11 mouse cellular contexts compared by ENCODE assay signal in the genomic region with DNA sequence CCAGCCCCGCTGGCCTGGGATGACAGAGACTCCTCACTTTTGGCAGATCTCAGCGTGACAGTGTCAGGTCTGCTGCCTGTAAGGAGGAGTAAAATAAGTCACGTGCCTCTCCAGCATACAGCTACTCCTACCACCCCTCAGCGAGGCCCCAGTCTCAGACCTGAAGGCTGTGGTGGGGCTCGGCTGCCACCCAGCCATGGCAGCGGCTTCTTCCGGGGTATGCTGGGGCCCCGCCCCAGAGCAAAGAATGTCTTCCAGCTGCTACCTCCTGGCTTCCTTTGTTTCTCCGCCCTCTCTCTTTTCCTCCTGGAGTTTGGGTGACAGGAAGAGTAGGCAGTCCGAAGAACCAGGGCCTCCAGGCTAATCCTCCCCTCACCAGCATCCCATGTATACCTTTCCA. TPM values are rescaled to one million over a fixed set of nuclear protein-coding genes. Genes with fewer than 3 reads are reported as not detected.
A peak's percentile ranks its signal among the peaks of the same experiment; 100 is the strongest.
DNase-seq lines count a peak whose midpoint lies in the region; ATAC-seq and TF ChIP-seq lines count a peak whose summit lies in the region.
"Had no signal": no experiment of that assay in that cellular context is flagged by ENCODE, and none has a peak within 500 bp of the region (broad histone marks: within the 10 kb centered on the region; RNA-seq: fewer than 3 reads in every experiment).

No protein-coding gene starts in this region.

- TF ChIP-seq CTCF in left cerebral cortex, adult 2 months (IDR thresholded peaks at IDR 0.05): no peak

- intact Hi-C loops in left cerebral cortex, adult 2 months (cut with DNase I): no loop called here

- H3K4me3 ChIP-seq in forebrain, embryonic 10.5 days: peak overlapping the region; percentile 10; the same call in 1 of the 2 replicates
- H3K4me3 ChIP-seq in forebrain, embryonic 12.5 days (replicated peaks): no peak overlapping the region
- H3K4me3 ChIP-seq in left cerebral cortex, adult 2 months: no peak overlapping the region
- H3K4me3 ChIP-seq in limb, embryonic 13.5 days: no peak overlapping the region; the same call in 1 of the 2 replicates
- H3K4me3 ChIP-seq in stomach, embryonic 14.5 days (ENCODE audit: low read depth, low read length): no peak overlapping the region
- H3K4me3 ChIP-seq: heart, embryonic 15.5 days had no signal

- H3K9me3 ChIP-seq in forebrain, embryonic 10.5 days: no peaks in the 10 kb centered on the region
- no peaks in the 10 kb centered on the region for H3K9me3 ChIP-seq in forebrain, embryonic 12.5 days
- no peaks in the 10 kb centered on the region for H3K9me3 ChIP-seq in limb, embryonic 13.5 days
- no peaks in the 10 kb centered on the region for H3K9me3 ChIP-seq in stomach, embryonic 14.5 days (ENCODE audit: control insufficient read depth, low read depth, low read length)
- H3K9me3 ChIP-seq: heart, embryonic 15.5 days had no signal

- H3K27ac ChIP-seq in forebrain, embryonic 10.5 days: peak overlapping the region; percentile 44; the same call in 1 of the 2 replicates
- no peak overlapping the region for H3K27ac ChIP-seq in forebrain, embryonic 12.5 days
- H3K27ac ChIP-seq in left cerebral cortex, adult 2 months: 0 out of 2 replicates have a peak overlapping the region, but pooled peaks have one; percentile 15
- no peak overlapping the region for H3K27ac ChIP-seq in limb, embryonic 13.5 days
- H3K27ac ChIP-seq in stomach, embryonic 14.5 days (ENCODE audit: low read length): 0 out of 2 replicates have a peak overlapping the region, but pooled peaks have one; percentile 62
- H3K27ac ChIP-seq: heart, embryonic 15.5 days had no signal

- peaks cover 87% of the 10 kb centered on the region for H3K36me3 ChIP-seq in forebrain, embryonic 10.5 days (replicated peaks)
- H3K36me3 ChIP-seq in forebrain, embryonic 12.5 days (replicated peaks): peaks cover 90% of the 10 kb centered on the region
- H3K36me3 ChIP-seq in limb, embryonic 13.5 days: peaks cover 78% of the 10 kb centered on the region
- H3K36me3 ChIP-seq in stomach, embryonic 14.5 days (ENCODE audit: control insufficient read depth, insufficient read depth, low read length): peaks cover 39% of the 10 kb centered on the region; the same call in 1 of the 2 replicates

- no peak overlapping the region for H3K4me2 ChIP-seq in forebrain, embryonic 12.5 days
- H3K4me2 ChIP-seq in limb, embryonic 13.5 days (replicated peaks): peak overlapping the region; percentile 23
- H3K4me2 ChIP-seq in stomach, embryonic 14.5 days (replicated peaks; ENCODE audit: low read depth, low read length): peak overlapping the region; percentile 10; the same call in 1 of the 2 replicates
- H3K4me2 ChIP-seq: heart, embryonic 15.5 days had no signal

- peaks cover 50% of the 10 kb centered on the region for H3K27me3 ChIP-seq in forebrain, embryonic 10.5 days (ENCODE audit: poor library complexity, severe bottlenecking)
- H3K27me3 ChIP-seq in forebrain, embryonic 12.5 days: no peaks in the 10 kb centered on the region
- H3K27me3 ChIP-seq in limb, embryonic 13.5 days: no peaks in the 10 kb centered on the region
- no peaks in the 10 kb centered on the region for H3K27me3 ChIP-seq in stomach, embryonic 14.5 days (ENCODE audit: control insufficient read depth, insufficient read depth, low read length)
- H3K27me3 ChIP-seq: heart, embryonic 15.5 days had no signal

- no peak; the same call in 1 of the 2 replicates for ATAC-seq in forebrain, embryonic 12.5 days (ENCODE audit: low FRiP score)
- no peak for ATAC-seq in limb, embryonic 13.5 days (ENCODE audit: low FRiP score, low read depth)
- no peak for ATAC-seq in stomach, embryonic 14.5 days (ENCODE audit: insufficient number of reproducible peaks, insufficient read depth, low FRiP score, low read depth)
- ATAC-seq in monocyte, adult 5-6 weeks (replicated peaks; ENCODE audit: insufficient number of reproducible peaks, low FRiP score, low TSS enrichment, poor library complexity, severe bottlenecking): no peak

- H3K9ac ChIP-seq in forebrain, embryonic 12.5 days: no peak overlapping the region
- peak overlapping the region; percentile 43 for H3K9ac ChIP-seq in limb, embryonic 13.5 days
- peak overlapping the region; percentile 11; the same call in 1 of the 2 replicates for H3K9ac ChIP-seq in stomach, embryonic 14.5 days (replicated peaks; ENCODE audit: low read depth, low read length)
- H3K9ac ChIP-seq: heart, embryonic 15.5 days had no signal

- no peak for DNase-seq in forebrain, embryonic 10.5 days (ENCODE audit: extremely low spot score, low spot score)
- DNase-seq in left cerebral cortex, adult 2 months (ENCODE audit: extremely low spot score in 1 of 2, low spot score in 2 of 2): peak in 1 of 2 experiments; percentile 33
- DNase-seq in left cerebral cortex, adult 11 months (ENCODE audit: low spot score): no peak
- no peak for DNase-seq in adrenal gland, postnatal 36 days
- DNase-seq: layer of hippocampus, postnatal 36 days had no signal

- 26% methylated on average over 10 of the region's 10 CpGs for WGBS in forebrain, embryonic 10.5 days
- WGBS in forebrain, embryonic 12.5 days: 31% methylated on average over 10 of the region's 10 CpGs
- WGBS in limb, embryonic 13.5 days: 25% methylated on average over 10 of the region's 10 CpGs
- 19% methylated on average over 10 of the region's 10 CpGs for whole genome bisulfite sequencing in stomach, embryonic 14.5 days

- H3K4me1 ChIP-seq in forebrain, embryonic 10.5 days: peaks cover 21% of the 10 kb centered on the region
- H3K4me1 ChIP-seq in forebrain, embryonic 12.5 days: peaks cover 17% of the 10 kb centered on the region
- H3K4me1 ChIP-seq in limb, embryonic 13.5 days: peaks cover 12% of the 10 kb centered on the region
- peaks cover 11% of the 10 kb centered on the region; the same call in 1 of the 2 replicates for H3K4me1 ChIP-seq in stomach, embryonic 14.5 days (ENCODE audit: control insufficient read depth, insufficient read depth, low read length)

RNA-seq across cellular contexts. Expression of gene Arhgap33, which starts 8.9 kb away (rescaled TPM):
- 29.7 and 31.9 TPM in 2 replicates for polyA plus RNA-seq in forebrain, embryonic 10.5 days (2016; fragmentation: Nextera tagmentation; extraction: Ambion mirVana)
- polyA plus RNA-seq in forebrain, embryonic 12.5 days (2016; fragmentation: Nextera tagmentation; extraction: Ambion mirVana): 89.4 and 98.9 TPM in 2 replicates
- 100 to 1,000 TPM; 182 to 220 TPM for total RNA-seq in left cerebral cortex, adult 2 months (2021)
- polyA plus RNA-seq in limb, embryonic 13.5 days (2015; fragmentation: Nextera tagmentation; extraction: Ambion mirVana): 11.4 and 11.6 TPM in 2 replicates
- polyA plus RNA-seq in stomach, embryonic 14.5 days (2014; fragmentation: Nextera tagmentation; extraction: Ambion mirVana): 13.2 and 13.4 TPM in 2 replicates
- 1 to 10 TPM; 2.5 to 2.9 TPM for total RNA-seq in adrenal gland, postnatal 36 days (2021)
- 0.97 to 1.5 TPM in 2 of 3 replicates, not detected in the other for total RNA-seq in monocyte, adult 5-6 weeks (2017)

RNA-seq across cellular contexts. Expression of gene Hspb6, which starts 26.0 kb away (rescaled TPM):
- 4.3 and 4.6 TPM in 2 replicates for polyA plus RNA-seq in forebrain, embryonic 10.5 days (2016; fragmentation: Nextera tagmentation; extraction: Ambion mirVana)
- 7.9 and 8.4 TPM in 2 replicates for polyA plus RNA-seq in forebrain, embryonic 12.5 days (2016; fragmentation: Nextera tagmentation; extraction: Ambion mirVana)
- total RNA-seq in left cerebral cortex, adult 2 months (2021): 1 to 10 TPM; 4.4 to 5.0 TPM
- 15.4 and 17.5 TPM in 2 replicates for polyA plus RNA-seq in limb, embryonic 13.5 days (2015; fragmentation: Nextera tagmentation; extraction: Ambion mirVana)
- polyA plus RNA-seq in stomach, embryonic 14.5 days (2014; fragmentation: Nextera tagmentation; extraction: Ambion mirVana): 47.3 and 49.0 TPM in 2 replicates
- total RNA-seq in adrenal gland, postnatal 36 days (2021): 10 to 100 TPM; 27.1 to 28.3 TPM
- total RNA-seq in monocyte, adult 5-6 weeks (2017): 0.19 to 2.7 TPM (median 1.5 TPM) in 3 replicates

RNA-seq across cellular contexts. Expression of gene Proser3, which starts 26.1 kb away (rescaled TPM):
- 15.2 and 16.1 TPM in 2 replicates for polyA plus RNA-seq in forebrain, embryonic 10.5 days (2016; fragmentation: Nextera tagmentation; extraction: Ambion mirVana)
- 16.1 and 18.6 TPM in 2 replicates for polyA plus RNA-seq in forebrain, embryonic 12.5 days (2016; fragmentation: Nextera tagmentation; extraction: Ambion mirVana)
- 1 to 10 TPM; 4.9 to 5.2 TPM for total RNA-seq in left cerebral cortex, adult 2 months (2021)
- polyA plus RNA-seq in limb, embryonic 13.5 days (2015; fragmentation: Nextera tagmentation; extraction: Ambion mirVana): 13.9 TPM in 2 replicates
- 18.7 and 22.8 TPM in 2 replicates for polyA plus RNA-seq in stomach, embryonic 14.5 days (2014; fragmentation: Nextera tagmentation; extraction: Ambion mirVana)
- total RNA-seq in adrenal gland, postnatal 36 days (2021): 1 to 10 TPM; 7.8 to 8.5 TPM
- total RNA-seq in monocyte, adult 5-6 weeks (2017): 1.7 to 4.3 TPM (median 3.3 TPM) in 3 replicates

RNA-seq across cellular contexts. Expression of gene Prodh2, which starts 32.5 kb away (rescaled TPM):
- polyA plus RNA-seq in forebrain, embryonic 10.5 days (2016; fragmentation: Nextera tagmentation; extraction: Ambion mirVana): not detected in 2 replicates
- not detected in 2 replicates for polyA plus RNA-seq in forebrain, embryonic 12.5 days (2016; fragmentation: Nextera tagmentation; extraction: Ambion mirVana)
- not detected for total RNA-seq in left cerebral cortex, adult 2 months (2021)
- polyA plus RNA-seq in limb, embryonic 13.5 days (2015; fragmentation: Nextera tagmentation; extraction: Ambion mirVana): 0.32 TPM in 1 of 2 replicates, not detected in the other
- not detected in 2 replicates for polyA plus RNA-seq in stomach, embryonic 14.5 days (2014; fragmentation: Nextera tagmentation; extraction: Ambion mirVana)
- under 1 TPM in 1 of 2 experiments, not detected in 1; 0.53 TPM for total RNA-seq in adrenal gland, postnatal 36 days (2021)
- total RNA-seq in monocyte, adult 5-6 weeks (2017): not detected in 3 replicates
- total RNA-seq: megakaryocyte-erythroid progenitor cell, adult 5-6 weeks had no signal

RNA-seq across cellular contexts. Expression of gene Lin37, which starts 33.7 kb away (rescaled TPM):
- 40.7 and 44.2 TPM in 2 replicates for polyA plus RNA-seq in forebrain, embryonic 10.5 days (2016; fragmentation: Nextera tagmentation; extraction: Ambion mirVana)
- polyA plus RNA-seq in forebrain, embryonic 12.5 days (2016; fragmentation: Nextera tagmentation; extraction: Ambion mirVana): 51.7 and 63.1 TPM in 2 replicates
- total RNA-seq in left cerebral cortex, adult 2 months (2021): 10 to 100 TPM; 42.9 to 43.2 TPM
- 44.2 and 48.3 TPM in 2 replicates for polyA plus RNA-seq in limb, embryonic 13.5 days (2015; fragmentation: Nextera tagmentation; extraction: Ambion mirVana)
- polyA plus RNA-seq in stomach, embryonic 14.5 days (2014; fragmentation: Nextera tagmentation; extraction: Ambion mirVana): 40.8 and 43.7 TPM in 2 replicates
- total RNA-seq in adrenal gland, postnatal 36 days (2021): 10 to 100 TPM; 46.2 to 55.4 TPM
- total RNA-seq in monocyte, adult 5-6 weeks (2017): 8.1 to 26.1 TPM (median 10.0 TPM) in 3 replicates

Comparison
In these comparisons a context has a peak if more than half of its experiments do, and no peak if none do; other contexts are left out.
1. H3K27ac ChIP-seq: peak in forebrain, embryonic 10.5 days (single experiment), left cerebral cortex, adult 2 months (single experiment) and stomach, embryonic 14.5 days (single experiment); none in forebrain, embryonic 12.5 days (single experiment) and limb, embryonic 13.5 days (single experiment).